Mouse (Mus musculus): ENCODE measurements at regions not wholly inside any gene's neighbourhood (a gene's known extent, or its start where the extent isn't known, plus 50 kb on each side); places are given as distances from the start of the nearest gene placed in this dataset.
A peak's percentile ranks its signal among the peaks of the same experiment; 100 is the strongest.

DNA sequence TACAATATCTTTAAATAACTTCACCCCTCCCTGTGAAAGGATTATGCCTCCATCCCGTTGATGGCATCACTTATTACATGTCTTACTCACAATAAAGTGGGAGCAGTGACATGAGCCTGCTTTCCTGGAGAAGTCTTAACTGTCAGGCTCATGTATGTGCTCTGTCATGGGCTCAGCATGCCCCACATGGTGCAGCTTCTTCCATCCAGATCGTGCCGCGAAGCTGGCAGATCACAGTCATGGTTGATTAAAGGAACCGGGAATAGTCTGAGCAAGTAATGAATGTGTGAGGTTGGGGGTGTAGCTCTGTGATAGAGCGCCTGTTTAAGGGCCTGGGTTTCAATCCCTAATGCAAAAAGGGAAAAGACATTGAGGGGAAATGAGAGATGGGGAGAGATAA is 581.5 kb downstream of the Rps29 start:
- H3K36me3 ChIP-seq (ENCODE audit: control insufficient read depth, insufficient read depth), result no peaks in the 10 kb centered on the region
- no peak overlapping the region for H3K9ac ChIP-seq (ENCODE audit: low read depth, low read length)
- no peaks in the 10 kb centered on the region for H3K9me3 ChIP-seq (replicated peaks; ENCODE audit: control insufficient read depth, low read length)
- H3K4me3 ChIP-seq (ENCODE audit: low read depth, low read length), result no peak overlapping the region
- no peak overlapping the region for H3K4me2 ChIP-seq (ENCODE audit: low read depth, low read length)
- no peaks in the 10 kb centered on the region for H3K4me1 ChIP-seq (ENCODE audit: control insufficient read depth, low read depth, low read length)
- no peak overlapping the region for H3K27ac ChIP-seq (ENCODE audit: low read length)
- WGBS (ENCODE audit: insufficient replicate concordance), result 60% methylated on average over 6 of the region's 6 CpGs
- no peaks in the 10 kb centered on the region for H3K27me3 ChIP-seq (ENCODE audit: control insufficient read depth, insufficient read depth, low read depth, low read length)
- ATAC-seq (ENCODE audit: low read depth), result no peak

DNA sequence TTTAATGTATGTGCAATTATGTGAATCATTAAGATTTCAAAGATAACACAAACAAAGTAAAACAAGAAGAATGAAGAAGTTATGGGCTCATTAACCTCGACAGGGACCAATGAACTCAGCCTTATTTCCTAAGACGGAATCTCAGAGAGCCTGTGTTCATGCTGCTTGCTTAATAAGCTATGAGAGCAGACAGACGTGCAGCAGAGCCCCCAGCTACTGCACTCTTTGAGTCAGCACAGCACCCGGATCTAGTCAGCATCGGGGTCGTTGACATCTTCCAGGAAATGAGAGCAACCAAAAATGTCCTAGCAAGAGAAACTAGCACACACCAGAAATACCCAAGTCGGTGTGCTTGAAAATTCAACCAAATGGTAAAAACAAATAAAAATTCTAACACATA is 582.1 kb downstream of the Rps29 start:
- no peak for ATAC-seq (ENCODE audit: low read depth)
- Histone ChIP-seq H3K27ac (ENCODE audit: low read length) (no peak overlapping the region), H3K9ac (ENCODE audit: low read depth, low read length) (no peak overlapping the region), H3K27me3 (ENCODE audit: control insufficient read depth, insufficient read depth, low read depth, low read length) (no peaks in the 10 kb centered on the region), H3K4me1 (ENCODE audit: control insufficient read depth, low read depth, low read length) (no peaks in the 10 kb centered on the region), H3K4me3 (ENCODE audit: low read depth, low read length) (no peak overlapping the region), H3K9me3 (replicated peaks; ENCODE audit: control insufficient read depth, low read length) (no peaks in the 10 kb centered on the region), H3K36me3 (ENCODE audit: control insufficient read depth, insufficient read depth) (no peaks in the 10 kb centered on the region), H3K4me2 (ENCODE audit: low read depth, low read length) (no peak overlapping the region)
- WGBS (ENCODE audit: insufficient replicate concordance), result 50% methylated on average over 7 of the region's 7 CpGs

DNA sequence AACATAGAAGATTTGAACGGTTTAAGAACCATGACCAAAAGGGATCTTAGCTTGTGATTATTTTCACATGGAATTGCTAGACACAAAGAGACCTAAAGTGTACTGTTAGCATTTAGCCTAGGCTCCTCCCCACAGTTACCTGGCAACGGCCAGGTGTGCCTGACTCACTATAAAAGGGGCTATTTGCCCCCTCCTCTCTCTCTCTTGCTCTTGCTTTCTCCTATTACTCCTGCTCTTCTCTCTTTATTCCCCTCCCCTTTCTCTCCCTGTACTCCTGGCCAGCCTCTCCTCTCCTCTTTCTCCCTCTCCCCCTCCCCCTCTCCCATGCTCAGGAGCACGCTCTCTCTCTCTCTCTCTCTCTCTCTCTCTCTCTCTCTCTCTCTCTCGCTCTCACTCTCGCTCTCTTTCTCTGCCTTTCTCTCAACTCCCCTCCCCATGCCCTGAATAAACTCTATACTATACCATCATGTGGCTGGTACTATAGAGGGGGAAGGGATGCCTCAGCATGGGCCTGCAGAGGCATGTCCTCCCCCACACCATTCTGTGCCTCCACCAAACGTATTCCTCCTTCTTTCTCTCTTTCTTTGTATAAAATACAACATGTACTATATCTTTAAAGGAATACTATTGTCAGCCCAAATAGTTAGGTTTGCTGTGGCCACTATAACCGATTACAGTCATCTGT is 603.9 kb downstream of the Rps29 start:
- ATAC-seq (ENCODE audit: low read depth), result no peak
- 47% methylated on average over 7 of the region's 7 CpGs for WGBS (ENCODE audit: insufficient replicate concordance)
- H3K9ac ChIP-seq (ENCODE audit: low read depth, low read length), result no peak overlapping the region

GRCm38 (mm10) chr12:68554292-68554691 is 604.7 kb downstream of the Rps29 start:
- Histone ChIP-seq H3K36me3 (ENCODE audit: control insufficient read depth, insufficient read depth) (no peaks in the 10 kb centered on the region), H3K9ac (ENCODE audit: low read depth, low read length) (no peak overlapping the region), H3K4me3 (ENCODE audit: low read depth, low read length) (no peak overlapping the region), H3K4me2 (ENCODE audit: low read depth, low read length) (no peak overlapping the region), H3K4me1 (ENCODE audit: control insufficient read depth, low read depth, low read length) (no peaks in the 10 kb centered on the region), H3K27me3 (ENCODE audit: control insufficient read depth, insufficient read depth, low read depth, low read length) (no peaks in the 10 kb centered on the region), H3K9me3 (replicated peaks; ENCODE audit: control insufficient read depth, low read length) (no peaks in the 10 kb centered on the region; the same call in 1 of the 2 replicates), H3K27ac (ENCODE audit: low read length) (no peak overlapping the region)
- 29% methylated on average over 2 of the region's 2 CpGs for WGBS (ENCODE audit: insufficient replicate concordance)
- no peak for ATAC-seq (ENCODE audit: low read depth)

More for the DNA sequence above, 603.9 kb downstream of the Rps29 start:
- Histone ChIP-seq H3K27me3 (ENCODE audit: control insufficient read depth, insufficient read depth, low read depth, low read length) (no peaks in the 10 kb centered on the region), H3K9me3 (replicated peaks; ENCODE audit: control insufficient read depth, low read length) (no peaks in the 10 kb centered on the region), H3K36me3 (ENCODE audit: control insufficient read depth, insufficient read depth) (no peaks in the 10 kb centered on the region), H3K4me2 (ENCODE audit: low read depth, low read length) (no peak overlapping the region), H3K4me3 (ENCODE audit: low read depth, low read length) (no peak overlapping the region), H3K4me1 (ENCODE audit: control insufficient read depth, low read depth, low read length) (no peaks in the 10 kb centered on the region), H3K27ac (ENCODE audit: low read length) (no peak overlapping the region)

DNA sequence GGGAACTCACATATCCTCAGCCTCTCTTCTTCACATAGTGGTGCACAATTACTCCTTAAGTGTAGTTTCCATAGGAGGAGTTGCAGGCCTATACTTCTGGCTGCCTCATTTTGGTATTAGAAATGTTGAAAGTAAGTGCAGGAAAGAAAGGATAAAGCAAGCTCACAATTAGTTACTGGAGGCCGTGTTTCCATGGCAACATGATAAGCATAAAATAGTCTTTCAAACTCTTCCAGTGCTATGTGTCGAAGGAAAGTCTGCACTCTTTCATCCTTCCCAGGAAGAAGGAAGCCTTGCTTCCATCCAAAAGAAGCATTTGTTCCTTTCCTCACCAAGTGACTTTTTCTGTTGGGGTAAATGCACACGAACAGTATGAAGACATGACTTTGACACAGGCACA is 617.2 kb downstream of the Rps29 start:
- Histone ChIP-seq H3K4me3 (ENCODE audit: low read depth, low read length) (no peak overlapping the region), H3K4me2 (ENCODE audit: low read depth, low read length) (no peak overlapping the region), H3K9ac (ENCODE audit: low read depth, low read length) (no peak overlapping the region), H3K9me3 (replicated peaks; ENCODE audit: control insufficient read depth, low read length) (0 out of 2 replicates have a peak, but pooled peaks cover 1% of the 10 kb centered on the region), H3K27ac (ENCODE audit: low read length) (no peak overlapping the region), H3K36me3 (ENCODE audit: control insufficient read depth, insufficient read depth) (no peaks in the 10 kb centered on the region), H3K4me1 (ENCODE audit: control insufficient read depth, low read depth, low read length) (no peaks in the 10 kb centered on the region), H3K27me3 (ENCODE audit: control insufficient read depth, insufficient read depth, low read depth, low read length) (no peaks in the 10 kb centered on the region)
- ATAC-seq (ENCODE audit: low read depth), result no peak
- 57% methylated on average over 3 of the region's 3 CpGs for WGBS (ENCODE audit: insufficient replicate concordance)

DNA sequence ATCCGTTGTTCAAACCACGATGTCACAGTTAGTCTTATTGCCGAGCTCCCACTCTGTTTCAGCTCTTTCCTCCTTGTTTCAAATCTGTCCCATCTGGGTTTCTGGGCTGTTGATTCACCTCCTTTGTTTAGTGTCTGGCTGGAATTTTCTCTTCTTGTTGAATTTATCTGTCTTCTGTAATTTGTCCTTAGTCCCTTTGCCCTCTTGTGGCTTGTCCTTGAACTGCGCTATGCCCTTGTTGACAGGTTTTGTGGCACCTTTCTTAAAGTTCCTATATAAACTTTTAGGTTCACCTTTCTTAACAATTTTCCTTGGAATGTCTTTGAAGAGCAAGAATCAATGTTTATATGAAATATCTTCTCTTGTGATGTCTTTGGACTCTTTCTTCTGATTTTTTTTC is 658.2 kb downstream of the Rps29 start:
- ATAC-seq (ENCODE audit: low read depth), result no peak
- WGBS (ENCODE audit: insufficient replicate concordance), result 59% methylated on average over 4 of the region's 4 CpGs

DNA sequence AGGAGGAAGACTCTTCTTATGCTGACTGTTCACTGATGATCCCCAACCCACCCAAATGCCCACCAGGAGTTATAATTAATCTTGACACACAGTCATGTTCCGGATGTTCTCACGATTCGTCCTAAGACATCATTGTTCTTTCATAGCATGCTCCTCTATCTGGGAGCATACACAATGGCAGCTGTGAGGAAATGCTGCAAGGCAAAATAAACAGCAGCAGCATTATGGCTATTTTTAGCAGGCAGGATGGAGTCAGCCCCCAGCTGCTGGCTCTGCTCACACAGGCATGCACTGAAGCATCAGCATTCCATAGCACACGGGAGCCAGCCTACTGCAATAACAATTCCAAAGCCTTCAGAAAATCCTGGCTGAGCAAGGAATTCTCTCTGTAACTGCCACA is 696.0 kb downstream of the Rps29 start:
- no peaks in the 10 kb centered on the region for H3K9me3 ChIP-seq (replicated peaks; ENCODE audit: control insufficient read depth, low read length)
- ATAC-seq (ENCODE audit: low read depth), result peak; percentile 41; the same call in 1 of the 2 replicates
- H3K4me3 ChIP-seq (ENCODE audit: low read depth, low read length), result no peak overlapping the region
- H3K27me3 ChIP-seq (ENCODE audit: control insufficient read depth, insufficient read depth, low read depth, low read length), result no peaks in the 10 kb centered on the region
- WGBS (ENCODE audit: insufficient replicate concordance), result 32% methylated on average over 4 of the region's 4 CpGs
- H3K9ac ChIP-seq (ENCODE audit: low read depth, low read length), result no peak overlapping the region
- H3K27ac ChIP-seq (ENCODE audit: low read length), result no peak overlapping the region
- H3K4me2 ChIP-seq (ENCODE audit: low read depth, low read length), result no peak overlapping the region
- H3K36me3 ChIP-seq (ENCODE audit: control insufficient read depth, insufficient read depth), result no peaks in the 10 kb centered on the region
- H3K4me1 ChIP-seq (ENCODE audit: control insufficient read depth, low read depth, low read length), result no peaks in the 10 kb centered on the region

More for the DNA sequence above, 658.2 kb downstream of the Rps29 start:
- Histone ChIP-seq H3K4me3 (ENCODE audit: low read depth, low read length) (no peak overlapping the region), H3K9ac (ENCODE audit: low read depth, low read length) (no peak overlapping the region), H3K27me3 (ENCODE audit: control insufficient read depth, insufficient read depth, low read depth, low read length) (no peaks in the 10 kb centered on the region), H3K4me1 (ENCODE audit: control insufficient read depth, low read depth, low read length) (no peaks in the 10 kb centered on the region), H3K27ac (ENCODE audit: low read length) (no peak overlapping the region), H3K4me2 (ENCODE audit: low read depth, low read length) (no peak overlapping the region), H3K36me3 (ENCODE audit: control insufficient read depth, insufficient read depth) (no peaks in the 10 kb centered on the region), H3K9me3 (replicated peaks; ENCODE audit: control insufficient read depth, low read length) (no peaks in the 10 kb centered on the region)

GRCm38 (mm10) chr12:68458196-68458595 is 700.8 kb downstream of the Rps29 start:
- Histone ChIP-seq H3K4me3 (ENCODE audit: low read depth, low read length) (no peak overlapping the region), H3K36me3 (ENCODE audit: control insufficient read depth, insufficient read depth) (no peaks in the 10 kb centered on the region), H3K9me3 (replicated peaks; ENCODE audit: control insufficient read depth, low read length) (no peaks in the 10 kb centered on the region), H3K27ac (ENCODE audit: low read length) (no peak overlapping the region), H3K9ac (ENCODE audit: low read depth, low read length) (no peak overlapping the region), H3K27me3 (ENCODE audit: control insufficient read depth, insufficient read depth, low read depth, low read length) (no peaks in the 10 kb centered on the region), H3K4me1 (ENCODE audit: control insufficient read depth, low read depth, low read length) (no peaks in the 10 kb centered on the region), H3K4me2 (ENCODE audit: low read depth, low read length) (no peak overlapping the region)
- ATAC-seq (ENCODE audit: low read depth), result no peak
- WGBS (ENCODE audit: insufficient replicate concordance), result 76% methylated on average over 7 of the region's 7 CpGs

- Histone ChIP-seq H3K36me3 (ENCODE audit: control insufficient read depth, insufficient read depth) (no peaks in the 10 kb centered on the region), H3K4me1 (ENCODE audit: control insufficient read depth, low read depth, low read length) (no peaks in the 10 kb centered on the region), H3K27me3 (ENCODE audit: control insufficient read depth, insufficient read depth, low read depth, low read length) (no peaks in the 10 kb centered on the region), H3K4me3 (ENCODE audit: low read depth, low read length) (no peak overlapping the region), H3K27ac (ENCODE audit: low read length) (no peak overlapping the region), H3K9ac (ENCODE audit: low read depth, low read length) (no peak overlapping the region), H3K9me3 (replicated peaks; ENCODE audit: control insufficient read depth, low read length) (no peaks in the 10 kb centered on the region), H3K4me2 (ENCODE audit: low read depth, low read length) (no peak overlapping the region)
- 65% methylated on average over 1 of the region's 1 CpGs for WGBS (ENCODE audit: insufficient replicate concordance)
- no peak for ATAC-seq (ENCODE audit: low read depth)
Observed at GRCm38 (mm10) chr12:68426601-68427000, 732.4 kb downstream of the Rps29 start.
